Mouse (Mus musculus) hindbrain, postnatal 0 days (tissue): Measurements from ENCODE around the gene Coq9. TPM values are rescaled to one million over a fixed set of nuclear protein-coding genes. Genes with fewer than 3 reads are reported as not detected.

Experiments
- ATAC-seq: fragments of 200-750 bp; cut with Nextera tagmentation; 2 replicates; pipeline ENCODE4 v1.8.0; 2017; ENCODE audit warnings: mild to moderate bottlenecking, moderate TSS enrichment, moderate library complexity
- DNase-seq: peaks from one replicate; pipeline ENCODE4 v3.0.0-alpha.2; 2015; ENCODE audit warnings: low spot score
- H3K27ac ChIP-seq: fragments of 300-500 bp; sonication (generic); 2 replicates; pipeline ENCODE4 v1.5.1; 2014; ENCODE audit warnings: mild to moderate bottlenecking
- H3K27me3 ChIP-seq: fragments of 300-500 bp; sonication (generic); 2 replicates; pipeline ENCODE4 v1.6.1; 2014; ENCODE audit warnings: low read length, mixed read lengths; ENCODE audit not compliant: insufficient read depth
- H3K36me3 ChIP-seq: fragments of 300-500 bp; sonication (generic); 2 replicates; pipeline ENCODE4 v1.6.1; 2014; ENCODE audit warnings: low read length, mixed read lengths; ENCODE audit not compliant: insufficient read depth
- H3K4me1 ChIP-seq: fragments of 300-500 bp; sonication (generic); 2 replicates; pipeline ENCODE4 v1.6.1; 2014; ENCODE audit warnings: antibody characterized with exemption, low read length, mixed read lengths; ENCODE audit not compliant: insufficient read depth
- H3K4me2 ChIP-seq: fragments of 300-500 bp; sonication (generic); 2 replicates; pipeline ENCODE4 v1.6.1; 2014; ENCODE audit warnings: low read depth, mild to moderate bottlenecking, low read length, moderate library complexity, mixed read lengths
- H3K4me3 ChIP-seq: fragments of 300-500 bp; sonication (generic); 2 replicates; pipeline ENCODE4 v1.5.1; 2014; ENCODE audit warnings: low read length
- H3K9ac ChIP-seq: fragments of 300-500 bp; sonication (generic); replicated peaks from 2 replicates; pipeline ENCODE4 v1.6.1; 2014; ENCODE audit warnings: mild to moderate bottlenecking, low read length, moderate library complexity, mixed read lengths
- H3K9me3 ChIP-seq: fragments of 300-500 bp; sonication (generic); 2 replicates; pipeline ENCODE4 v1.6.1; 2016; ENCODE audit warnings: low read length, mixed read lengths
- CTCF ChIP-seq: IDR thresholded peaks from 2 replicates; pipeline ENCODE4 v1.5.1; 2016; ENCODE audit warnings: antibody characterized with exemption, control low read depth, low read depth
- WGBS: fragments of 180-500 bp; shearing (Covaris S2); extraction: QIAGEN DNeasy Blood & Tissue Kit; methylation state at CpG from one replicate; pipeline ENCODE4 v1.1.7; 2014; 5-methylcytosine and 5-hydroxymethylcytosine counted together
- polyA plus RNA-seq: library from polyadenylated mRNA; unstranded; fragments of >200 nt; fragmentation: Nextera tagmentation; extraction: Ambion mirVana; gene quantifications from 2 replicates; pipeline ENCODE4 v1.2.1, GENCODE M21; 2015
- total RNA-seq: library from RNA; depleted of rRNA; stranded (reverse); fragments of >200 nt; gene quantifications from 2 replicates; pipeline ENCODE4 v1.2.3, GENCODE M21; 2014; rRNA removed

The Coq9 gene
- total and polyA plus RNA-seq, 2 experiments from 2014 or later, result 54.7 to 133 TPM

- no peak overlapping the region for H3K4me2 ChIP-seq
- no peak overlapping the region for H3K9ac ChIP-seq
- no peak overlapping the region for H3K4me3 ChIP-seq
- H3K27me3 ChIP-seq, result no peaks in the 10 kb centered on the region
- DNase-seq, result no peak
- 38% methylated on average over 14 of the region's 14 CpGs for WGBS
- ATAC-seq, result peak; percentile 40; the same call in 1 of the 2 replicates
- H3K27ac ChIP-seq, result no peak overlapping the region
- H3K36me3 ChIP-seq, result no peaks in the 10 kb centered on the region
- H3K9me3 ChIP-seq, result no peaks in the 10 kb centered on the region
- no peak for TF ChIP-seq CTCF
- H3K4me1 ChIP-seq, result no peaks in the 10 kb centered on the region
Observed at GRCm38 (mm10) chr8:94888383-94889036, 50.4 kb downstream of the Coq9 start.

DNA sequence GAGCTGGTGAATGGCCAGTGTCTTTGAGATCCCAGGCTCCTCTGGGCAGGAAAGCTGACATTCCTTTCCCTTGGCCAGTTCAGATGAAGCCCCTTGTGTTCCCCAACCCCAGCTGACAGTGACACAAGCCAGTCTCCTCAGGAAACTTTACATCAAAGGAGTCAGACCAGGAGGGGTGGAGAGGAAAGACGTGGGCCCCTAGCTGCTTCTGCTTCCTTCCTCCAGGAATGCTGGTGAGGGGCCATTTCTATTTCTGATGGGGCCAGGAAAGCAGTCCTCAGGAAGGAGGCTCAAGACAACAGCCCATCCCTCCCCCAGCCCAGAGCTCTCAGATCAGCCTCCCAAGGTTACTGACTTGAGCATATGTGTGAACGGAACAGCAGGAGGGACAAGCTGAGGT is 54.8 kb downstream of the Coq9 start:
- Histone ChIP-seq H3K9me3 (no peaks in the 10 kb centered on the region), H3K4me3 (no peak overlapping the region), H3K27ac (no peak overlapping the region), H3K4me1 (no peaks in the 10 kb centered on the region), H3K36me3 (no peaks in the 10 kb centered on the region), H3K4me2 (no peak overlapping the region), H3K9ac (no peak overlapping the region), H3K27me3 (no peaks in the 10 kb centered on the region)
- no peak for DNase-seq
- no peak for TF ChIP-seq CTCF
- WGBS, result 60% methylated on average over 2 of the region's 2 CpGs
- no peak for ATAC-seq

- Histone ChIP-seq H3K27me3 (no peaks in the 10 kb centered on the region; the same call in 1 of the 2 replicates), H3K4me3 (no peak overlapping the region), H3K4me1 (peaks cover 8% of the 10 kb centered on the region), H3K36me3 (no peaks in the 10 kb centered on the region; the same call in 1 of the 2 replicates), H3K4me2 (0 out of 2 replicates have a peak overlapping the region, but pooled peaks have one; percentile 13), H3K9ac (no peak overlapping the region), H3K9me3 (no peaks in the 10 kb centered on the region), H3K27ac (no peak overlapping the region)
- DNase-seq, result peak; percentile 44
- no peak for TF ChIP-seq CTCF
- 17% methylated on average over 11 of the region's 11 CpGs for WGBS
- ATAC-seq, result 0 out of 2 replicates have a peak, but pooled peaks have one; percentile 25
Observed at GRCm38 (mm10) chr8:94899262-94899661, 61.1 kb downstream of the Coq9 start.

- Histone ChIP-seq H3K4me2 (no peak overlapping the region), H3K36me3 (no peaks in the 10 kb centered on the region; the same call in 1 of the 2 replicates), H3K27ac (no peak overlapping the region), H3K4me1 (peaks cover 15% of the 10 kb centered on the region), H3K9ac (no peak overlapping the region), H3K9me3 (no peaks in the 10 kb centered on the region), H3K4me3 (no peak overlapping the region), H3K27me3 (no peaks in the 10 kb centered on the region; the same call in 1 of the 2 replicates)
- no peak for DNase-seq
- 23% methylated on average over 6 of the region's 6 CpGs for WGBS
- no peak for TF ChIP-seq CTCF
- ATAC-seq, result no peak
Observed at GRCm38 (mm10) chr8:94900617-94901016, 62.5 kb downstream of the Coq9 start.

DNA sequence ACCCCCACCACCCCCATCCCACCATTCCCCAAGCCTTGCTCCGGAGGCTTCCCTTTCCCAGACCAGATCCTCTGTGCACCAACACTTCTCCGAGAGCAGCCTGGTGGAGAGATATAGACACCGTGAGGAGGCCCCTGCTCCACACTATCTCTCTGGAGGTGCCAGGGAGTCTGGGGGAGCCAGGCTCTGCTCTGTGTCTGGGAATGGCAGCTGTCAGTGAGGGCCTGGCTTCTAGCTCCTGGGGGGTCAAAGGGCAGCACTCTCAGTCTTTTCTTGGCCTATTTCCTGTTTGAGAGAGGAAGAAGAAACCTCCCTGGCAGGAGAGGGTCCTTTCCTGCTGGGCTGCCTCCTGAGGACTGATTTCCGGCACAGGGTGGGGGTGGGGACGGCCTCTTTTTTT is 62.9 kb downstream of the Coq9 start:
- Histone ChIP-seq H3K27me3 (no peaks in the 10 kb centered on the region; the same call in 1 of the 2 replicates), H3K27ac (no peak overlapping the region), H3K4me2 (no peak overlapping the region), H3K9me3 (no peaks in the 10 kb centered on the region), H3K9ac (no peak overlapping the region), H3K4me1 (peaks cover 15% of the 10 kb centered on the region), H3K4me3 (no peak overlapping the region), H3K36me3 (no peaks in the 10 kb centered on the region; the same call in 1 of the 2 replicates)
- no peak for TF ChIP-seq CTCF
- 42% methylated on average over 5 of the region's 5 CpGs for WGBS
- DNase-seq, result no peak
- ATAC-seq, result no peak

- TF ChIP-seq CTCF, result no peak
- no peak overlapping the region for H3K9ac ChIP-seq
- WGBS, result 47% methylated on average over 12 of the region's 12 CpGs
Observed at GRCm38 (mm10) chr8:94903709-94904108, 65.6 kb downstream of the Coq9 start.

More at GRCm38 (mm10) chr8:94903709-94904108, 65.6 kb downstream of the Coq9 start:
- H3K36me3 ChIP-seq, result no peaks in the 10 kb centered on the region; the same call in 1 of the 2 replicates
- no peak for ATAC-seq
- DNase-seq, result no peak
- peaks cover 15% of the 10 kb centered on the region for H3K4me1 ChIP-seq
- no peak overlapping the region for H3K27ac ChIP-seq
- H3K4me3 ChIP-seq, result no peak overlapping the region
- no peaks in the 10 kb centered on the region; the same call in 1 of the 2 replicates for H3K27me3 ChIP-seq
- no peaks in the 10 kb centered on the region for H3K9me3 ChIP-seq
- no peak overlapping the region for H3K4me2 ChIP-seq

Other genes with a start within 250 kb of the Coq9 start
- 29.6 and 36.1 TPM in 2 replicates for gene Rspry1, start 236.4 kb upstream of the Coq9 start, total RNA-seq
- 31.4 and 34.1 TPM in 2 replicates for gene Rspry1, start 236.4 kb upstream of the Coq9 start, polyA plus RNA-seq
- 24.4 and 32.7 TPM in 2 replicates for gene Fam192a, start 236.3 kb upstream of the Coq9 start, total RNA-seq
- gene Fam192a, start 236.3 kb upstream of the Coq9 start, polyA plus RNA-seq, result 64.6 and 66.9 TPM in 2 replicates
- gene Arl2bp, start 171.7 kb upstream of the Coq9 start, total RNA-seq, result 134 and 234 TPM in 2 replicates
- gene Arl2bp, start 171.7 kb upstream of the Coq9 start, polyA plus RNA-seq, result 199 and 208 TPM in 2 replicates
- gene Pllp, start 142.0 kb upstream of the Coq9 start, total RNA-seq, result 19.0 and 20.3 TPM in 2 replicates
- gene Pllp, start 142.0 kb upstream of the Coq9 start, polyA plus RNA-seq, result 18.6 and 20.6 TPM in 2 replicates
- 0.05 TPM in 1 of 2 replicates, not detected in the other for gene Ccl22, start 92.7 kb upstream of the Coq9 start, total RNA-seq
- 0.10 and 0.13 TPM in 2 replicates for gene Ccl22, start 92.7 kb upstream of the Coq9 start, polyA plus RNA-seq
- gene Cx3cl1, start 66.3 kb upstream of the Coq9 start, total RNA-seq, result 99.6 and 100 TPM in 2 replicates
- gene Cx3cl1, start 66.3 kb upstream of the Coq9 start, polyA plus RNA-seq, result 74.1 and 87.9 TPM in 2 replicates
- gene Ccl17, start 27.9 kb upstream of the Coq9 start, total RNA-seq, result not detected in 2 replicates
- gene Ccl17, start 27.9 kb upstream of the Coq9 start, polyA plus RNA-seq, result 2.7 and 4.8 TPM in 2 replicates
- 62.5 and 72.6 TPM in 2 replicates for gene Ciapin1, start within 50 bp of the Coq9 start, total RNA-seq
- 139 and 144 TPM in 2 replicates for gene Ciapin1, start within 50 bp of the Coq9 start, polyA plus RNA-seq
- gene Polr2c, start 19.1 kb downstream of the Coq9 start, total RNA-seq, result 65.3 and 81.6 TPM in 2 replicates
- gene Polr2c, start 19.1 kb downstream of the Coq9 start, polyA plus RNA-seq, result 102 TPM in 2 replicates
- gene Dok4, start 38.0 kb downstream of the Coq9 start, total RNA-seq, result 121 and 127 TPM in 2 replicates
- 60.8 and 66.9 TPM in 2 replicates for gene Dok4, start 38.0 kb downstream of the Coq9 start, polyA plus RNA-seq
- 7.8 and 12.8 TPM in 2 replicates for gene Ccdc102a, start 79.8 kb downstream of the Coq9 start, total RNA-seq
- gene Ccdc102a, start 79.8 kb downstream of the Coq9 start, polyA plus RNA-seq, result 5.5 and 6.1 TPM in 2 replicates
- gene Adgrg5, start 85.4 kb downstream of the Coq9 start, total RNA-seq, result not detected in 2 replicates
- 0.11 TPM in 1 of 2 replicates, not detected in the other for gene Adgrg5, start 85.4 kb downstream of the Coq9 start, polyA plus RNA-seq
- gene Adgrg1, start 136.4 kb downstream of the Coq9 start, total RNA-seq, result 236 and 284 TPM in 2 replicates
- gene Adgrg1, start 136.4 kb downstream of the Coq9 start, polyA plus RNA-seq, result 105 TPM in 2 replicates
- 1.3 TPM in 2 replicates for gene Adgrg3, start 179.4 kb downstream of the Coq9 start, total RNA-seq
- gene Adgrg3, start 179.4 kb downstream of the Coq9 start, polyA plus RNA-seq, result 0.52 and 0.54 TPM in 2 replicates
- 2.9 and 3.6 TPM in 2 replicates for gene Drc7, start 216.8 kb downstream of the Coq9 start, total RNA-seq
- gene Drc7, start 216.8 kb downstream of the Coq9 start, polyA plus RNA-seq, result 3.0 and 3.3 TPM in 2 replicates
- gene Katnb1, start 242.9 kb downstream of the Coq9 start, total RNA-seq, result 59.6 and 63.3 TPM in 2 replicates
- gene Katnb1, start 242.9 kb downstream of the Coq9 start, polyA plus RNA-seq, result 45.3 and 48.4 TPM in 2 replicates